In genomic region chr8:70558334-70558733, GRCm38 (mm10) we compare ENCODE assay signal across 10 mouse cellular contexts. TPM values are rescaled to one million over a fixed set of nuclear protein-coding genes. Genes with fewer than 3 reads are reported as not detected.
DNase-seq lines count a peak whose midpoint lies in the region; ATAC-seq lines count a peak whose summit lies in the region.
"Had no signal": no experiment of that assay in that cellular context is flagged by ENCODE, and none has a peak within 500 bp of the region (broad histone marks: within the 10 kb centered on the region; RNA-seq: fewer than 3 reads in every experiment).

No protein-coding gene starts in this region.

- no peaks in the 10 kb centered on the region for H3K36me3 ChIP-seq in heart, embryonic 10.5 days
- H3K36me3 ChIP-seq in midbrain, embryonic 15.5 days (replicated peaks) = no peaks in the 10 kb centered on the region
- H3K36me3 ChIP-seq: hindbrain, embryonic 15.5 days had no signal

- H3K4me2 ChIP-seq in midbrain, embryonic 15.5 days = no peak overlapping the region
- H3K4me2 ChIP-seq: hindbrain, embryonic 15.5 days had no signal

- peak; percentile 51 for ATAC-seq in megakaryocyte progenitor cell, adult 5-6 weeks (replicated peaks; ENCODE audit: poor library complexity)
- ATAC-seq in midbrain, embryonic 15.5 days (replicated peaks) = no peak

- no peaks in the 10 kb centered on the region for H3K27me3 ChIP-seq in heart, embryonic 10.5 days (ENCODE audit: insufficient read depth, poor library complexity, severe bottlenecking)
- H3K27me3 ChIP-seq in midbrain, embryonic 15.5 days (replicated peaks) = no peaks in the 10 kb centered on the region
- H3K27me3 ChIP-seq: hindbrain, embryonic 15.5 days had no signal

- intact Hi-C loops in heart, postnatal 25 days (cut with DNase I) = loop anchor here (2.0 kb wide), 1 partner anchor 52 kb away; no protein-coding TSS in a partner anchor
- intact Hi-C loops in gastrocnemius, postnatal 14 days (cut with DNase I; ENCODE audit: low total_unique reads) = no loop called here

- DNase-seq in heart, embryonic 10.5 days (ENCODE audit: low spot score) = no peak
- no peak for DNase-seq in heart, postnatal 25 days (ENCODE audit: low spot score)
- DNase-seq in R1 (ENCODE audit: low read depth, low spot score) = peak; percentile 21
- DNase-seq in kidney, postnatal 36 days = peak; percentile 37 to 43
- no peak for DNase-seq in cerebellum, postnatal 36 days
- no peak for DNase-seq in gastrocnemius, postnatal 14 days

- peak overlapping the region; percentile 69 for H3K27ac ChIP-seq in heart, embryonic 10.5 days
- H3K27ac ChIP-seq in midbrain, embryonic 15.5 days = no peak overlapping the region
- H3K27ac ChIP-seq: hindbrain, embryonic 15.5 days; macrophage had no signal

- H3K4me3 ChIP-seq in heart, embryonic 10.5 days = no peak overlapping the region
- H3K4me3 ChIP-seq in midbrain, embryonic 15.5 days = no peak overlapping the region
- H3K4me3 ChIP-seq: hindbrain, embryonic 15.5 days had no signal

- 67% methylated on average over 4 of the region's 4 CpGs for WGBS in heart, embryonic 10.5 days
- 69% methylated on average over 4 of the region's 4 CpGs for WGBS in midbrain, embryonic 15.5 days

- H3K9ac ChIP-seq in midbrain, embryonic 15.5 days = no peak overlapping the region
- H3K9ac ChIP-seq: hindbrain, embryonic 15.5 days had no signal

- peaks cover 70% of the 10 kb centered on the region for H3K4me1 ChIP-seq in heart, embryonic 10.5 days
- peaks cover 8% of the 10 kb centered on the region for H3K4me1 ChIP-seq in midbrain, embryonic 15.5 days

- no peaks in the 10 kb centered on the region for H3K9me3 ChIP-seq in heart, embryonic 10.5 days
- H3K9me3 ChIP-seq in midbrain, embryonic 15.5 days = no peaks in the 10 kb centered on the region
- H3K9me3 ChIP-seq: hindbrain, embryonic 15.5 days had no signal

RNA-seq across cellular contexts. Expression of gene Ell, which starts 19.1 kb away (rescaled TPM):
- 15.8 and 18.5 TPM in 2 replicates for polyA plus RNA-seq in heart, embryonic 10.5 days (2016; fragmentation: Nextera tagmentation; extraction: Ambion mirVana)
- 10 to 100 TPM; 11.7 to 13.3 TPM for total RNA-seq in heart, postnatal 25 days (2021)
- 8.5 and 8.7 TPM in 2 replicates for total RNA-seq in megakaryocyte progenitor cell, adult 5-6 weeks (2015)
- total RNA-seq in megakaryocyte progenitor cell, adult 5-6 weeks (2017) = 9.1 and 9.5 TPM in 2 replicates
- polyA plus RNA-seq in midbrain, embryonic 15.5 days (2015; fragmentation: Nextera tagmentation; extraction: Ambion mirVana) = 18.6 and 19.9 TPM in 2 replicates
- 10 to 100 TPM in 1 of 2 experiments, 1 to 10 TPM in 1; 9.0 to 10.3 TPM for total RNA-seq in gastrocnemius, postnatal 14 days (2021)

RNA-seq across cellular contexts. Expression of gene Kxd1, which starts 30.6 kb away (rescaled TPM):
- polyA plus RNA-seq in heart, embryonic 10.5 days (2016; fragmentation: Nextera tagmentation; extraction: Ambion mirVana) = 67.0 and 68.3 TPM in 2 replicates
- total RNA-seq in heart, postnatal 25 days (2021) = 10 to 100 TPM; 73.6 to 76.6 TPM
- 88.0 and 106 TPM in 2 replicates for total RNA-seq in megakaryocyte progenitor cell, adult 5-6 weeks (2015)
- 63.1 and 84.4 TPM in 2 replicates for total RNA-seq in megakaryocyte progenitor cell, adult 5-6 weeks (2017)
- 46.4 and 51.7 TPM in 2 replicates for polyA plus RNA-seq in midbrain, embryonic 15.5 days (2015; fragmentation: Nextera tagmentation; extraction: Ambion mirVana)
- total RNA-seq in gastrocnemius, postnatal 14 days (2021) = 10 to 100 TPM; 64.9 to 73.0 TPM

RNA-seq across cellular contexts. Expression of gene Fkbp8, which starts 30.8 kb away (rescaled TPM):
- 295 and 310 TPM in 2 replicates for polyA plus RNA-seq in heart, embryonic 10.5 days (2016; fragmentation: Nextera tagmentation; extraction: Ambion mirVana)
- total RNA-seq in heart, postnatal 25 days (2021) = 100 to 1,000 TPM; 130 to 135 TPM
- 74.6 and 90.4 TPM in 2 replicates for total RNA-seq in megakaryocyte progenitor cell, adult 5-6 weeks (2015)
- total RNA-seq in megakaryocyte progenitor cell, adult 5-6 weeks (2017) = 114 and 133 TPM in 2 replicates
- 450 and 462 TPM in 2 replicates for polyA plus RNA-seq in midbrain, embryonic 15.5 days (2015; fragmentation: Nextera tagmentation; extraction: Ambion mirVana)
- 100 to 1,000 TPM; 116 to 117 TPM for total RNA-seq in gastrocnemius, postnatal 14 days (2021)

RNA-seq across cellular contexts. Expression of gene Isyna1, which starts 35.8 kb away (rescaled TPM):
- 192 and 214 TPM in 2 replicates for polyA plus RNA-seq in heart, embryonic 10.5 days (2016; fragmentation: Nextera tagmentation; extraction: Ambion mirVana)
- 10 to 100 TPM; 21.5 to 25.1 TPM for total RNA-seq in heart, postnatal 25 days (2021)
- total RNA-seq in megakaryocyte progenitor cell, adult 5-6 weeks (2015) = 26.1 and 39.0 TPM in 2 replicates
- total RNA-seq in megakaryocyte progenitor cell, adult 5-6 weeks (2017) = 42.9 and 45.4 TPM in 2 replicates
- 175 and 176 TPM in 2 replicates for polyA plus RNA-seq in midbrain, embryonic 15.5 days (2015; fragmentation: Nextera tagmentation; extraction: Ambion mirVana)
- 10 to 100 TPM; 18.7 to 24.7 TPM for total RNA-seq in gastrocnemius, postnatal 14 days (2021)

RNA-seq across cellular contexts. Expression of gene Uba52, which starts 47.7 kb away (rescaled TPM):
- polyA plus RNA-seq in heart, embryonic 10.5 days (2016; fragmentation: Nextera tagmentation; extraction: Ambion mirVana) = 751 and 801 TPM in 2 replicates
- 1,000 to 10,000 TPM; 1,533 to 1,573 TPM for total RNA-seq in heart, postnatal 25 days (2021)
- 3,077 and 3,244 TPM in 2 replicates for total RNA-seq in megakaryocyte progenitor cell, adult 5-6 weeks (2015)
- 4,035 and 5,307 TPM in 2 replicates for total RNA-seq in megakaryocyte progenitor cell, adult 5-6 weeks (2017)
- 587 and 620 TPM in 2 replicates for polyA plus RNA-seq in midbrain, embryonic 15.5 days (2015; fragmentation: Nextera tagmentation; extraction: Ambion mirVana)
- total RNA-seq in gastrocnemius, postnatal 14 days (2021) = 1,000 to 10,000 TPM; 1,030 to 1,066 TPM

Comparison
In these comparisons a context has a peak if more than half of its experiments do, and no peak if none do; other contexts are left out.
1. DNase-seq: peak in R1 (single experiment) and kidney, postnatal 36 days (2 of 2); none in heart, embryonic 10.5 days (single experiment), heart, postnatal 25 days (single experiment), cerebellum, postnatal 36 days (0 of 2) and gastrocnemius, postnatal 14 days (single experiment).